Mouse (Mus musculus): ENCODE measurements around the gene Ripor2. TPM values are rescaled to one million over a fixed set of nuclear protein-coding genes. Genes with fewer than 3 reads are reported as not detected.
"Not testable (repeated sequence)": the region's sequence is repeated elsewhere in the genome, so short reads cannot be mapped to it uniquely, and the experiment has no call there.

Gene Ripor2
- polyA plus RNA-seq, 1 experiment = 2.7 TPM

GRCm38 (mm10) chr13:24734502-24734901 is 152.5 kb downstream of the Ripor2 start:
- DNase-seq (ENCODE audit: low read depth, low spot score) = no peak
- 76% methylated on average over 5 of the region's 5 CpGs for WGBS

DNA sequence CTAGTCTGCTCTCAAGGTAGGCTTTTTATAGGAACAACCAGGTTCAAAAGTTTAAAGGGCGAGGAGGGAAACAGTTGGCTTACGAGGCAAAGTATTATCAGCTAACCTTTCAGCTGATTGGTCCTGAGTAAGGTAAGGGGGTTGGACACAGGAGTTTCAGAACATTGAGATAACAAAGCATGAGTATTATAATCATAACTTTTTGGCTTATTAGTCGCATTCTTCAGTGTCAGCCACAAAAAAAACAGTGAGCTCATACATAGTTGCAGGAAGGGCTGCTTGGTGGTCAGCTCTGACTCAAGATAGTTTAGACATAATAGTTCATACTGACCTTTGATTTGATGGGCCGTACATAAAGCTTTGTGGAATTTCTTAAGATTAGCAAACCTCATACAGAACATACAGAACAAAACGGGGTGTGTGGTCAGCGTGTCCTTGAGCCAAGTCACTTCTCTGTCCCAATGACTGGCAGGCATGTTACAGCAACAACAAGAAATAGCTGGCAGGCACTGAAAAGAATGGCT is 153.7 kb downstream of the Ripor2 start:
- no peak for DNase-seq (ENCODE audit: low read depth, low spot score)
- 57% methylated on average over 6 of the region's 6 CpGs for WGBS

GRCm38 (mm10) chr13:24741028-24741427 is 159.0 kb downstream of the Ripor2 start, which contains the start of gene Armh2:
TSS of gene Armh2 (plus strand) at chr13:24741232.
- DNase-seq (ENCODE audit: low read depth, low spot score) = no peak
- WGBS = 87% methylated on average over 10 of the region's 10 CpGs

DNA sequence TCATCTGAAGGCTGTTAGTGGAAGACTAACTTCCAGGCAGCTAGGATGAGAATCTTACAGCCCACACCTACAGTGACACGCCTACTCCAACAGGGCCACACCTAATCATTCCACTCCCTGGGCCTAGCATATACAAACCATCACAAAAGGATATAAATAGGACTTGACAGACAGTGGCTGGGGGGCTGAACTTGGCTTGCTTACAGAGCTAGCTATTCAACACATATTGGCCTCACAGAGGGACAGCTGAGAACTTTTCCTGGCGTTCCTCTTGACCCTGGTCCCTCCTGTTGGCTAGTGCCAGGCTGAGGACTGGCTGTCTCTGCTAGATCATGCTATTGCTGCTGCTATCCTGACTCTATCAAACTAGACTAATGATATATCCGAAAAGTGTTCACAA is 165.8 kb downstream of the Ripor2 start:
- WGBS = 59% methylated on average over 3 of the region's 3 CpGs

GRCm38 (mm10) chr13:24750807-24751206 is 168.8 kb downstream of the Ripor2 start:
- no peak for DNase-seq (ENCODE audit: low read depth, low spot score)
- WGBS = 91% methylated on average over 8 of the region's 8 CpGs

More for the DNA sequence above, 165.8 kb downstream of the Ripor2 start:
- DNase-seq (ENCODE audit: low read depth, low spot score) = no peak

DNA sequence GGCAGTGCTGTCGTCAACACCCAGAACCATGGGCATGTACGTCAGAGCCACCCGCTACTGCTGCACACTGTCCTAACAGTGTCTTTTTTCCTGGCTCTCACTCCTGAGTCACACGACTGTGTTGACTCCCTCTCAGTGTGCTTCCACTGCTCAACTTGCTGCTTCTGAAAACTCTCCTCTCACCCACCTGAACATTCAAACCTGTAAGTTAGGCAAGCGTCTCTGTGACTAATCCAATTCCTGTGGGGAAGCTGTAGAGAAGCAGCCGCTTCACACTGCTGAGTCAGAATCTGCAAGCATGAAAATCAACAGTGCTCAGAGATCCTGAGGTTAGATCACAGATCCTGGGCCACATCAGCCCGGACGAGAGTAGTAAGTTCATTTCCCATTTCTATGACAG is 169.4 kb downstream of the Ripor2 start:
- WGBS = 90% methylated on average over 8 of the region's 8 CpGs
- DNase-seq (ENCODE audit: low read depth, low spot score) = no peak

GRCm38 (mm10) chr13:24756756-24757155 is 174.8 kb downstream of the Ripor2 start:
- 96% methylated on average over 3 of the region's 3 CpGs for WGBS
- no peak for DNase-seq (ENCODE audit: low read depth, low spot score)

DNA sequence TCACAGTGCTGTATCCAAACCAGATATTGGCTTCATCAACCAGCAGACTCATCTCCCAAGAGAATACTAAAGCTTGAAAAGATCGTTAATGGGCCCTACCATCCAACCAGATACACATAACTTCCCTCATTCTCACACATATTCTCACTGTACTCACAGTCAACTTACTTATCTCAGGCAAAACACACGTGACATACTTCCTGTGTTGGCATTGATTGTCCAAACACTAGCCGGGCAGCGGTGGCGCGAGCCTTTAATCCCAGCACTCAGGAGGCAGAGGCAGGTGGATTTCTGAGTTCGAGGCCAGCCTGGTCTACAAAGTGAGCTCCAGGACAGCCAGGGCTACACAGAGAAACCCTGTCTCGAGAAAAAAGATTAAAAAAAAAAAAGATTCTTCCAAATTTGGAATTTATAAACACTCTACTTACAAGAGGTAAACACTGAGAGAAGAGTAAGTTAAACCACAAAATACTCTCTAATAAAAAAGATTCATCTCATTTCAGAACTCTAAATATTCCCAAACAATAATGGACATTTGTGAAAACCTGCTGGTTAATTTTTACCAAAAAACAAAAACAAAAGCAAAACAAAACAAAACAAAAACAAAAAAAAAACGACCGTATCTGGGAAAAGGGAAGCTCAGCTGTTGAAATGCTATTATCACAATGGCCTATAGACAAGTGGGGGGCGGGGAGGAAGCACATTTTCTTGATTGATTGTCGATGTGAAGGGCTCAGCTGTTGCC is 176.0 kb downstream of the Ripor2 start:
- no peak for DNase-seq (ENCODE audit: low read depth, low spot score)
- 77% methylated on average over 12 of the region's 12 CpGs for WGBS

GRCm38 (mm10) chr13:24759451-24759850 is 177.5 kb downstream of the Ripor2 start:
- no peak for DNase-seq (ENCODE audit: low read depth, low spot score)
- 47% methylated on average over 10 of the region's 10 CpGs for WGBS

GRCm38 (mm10) chr13:24760351-24760870 is 178.4 kb downstream of the Ripor2 start:
- peak; percentile 18 for DNase-seq (ENCODE audit: low read depth, low spot score)
- 26% methylated on average over 5 of the region's 5 CpGs for WGBS

DNA sequence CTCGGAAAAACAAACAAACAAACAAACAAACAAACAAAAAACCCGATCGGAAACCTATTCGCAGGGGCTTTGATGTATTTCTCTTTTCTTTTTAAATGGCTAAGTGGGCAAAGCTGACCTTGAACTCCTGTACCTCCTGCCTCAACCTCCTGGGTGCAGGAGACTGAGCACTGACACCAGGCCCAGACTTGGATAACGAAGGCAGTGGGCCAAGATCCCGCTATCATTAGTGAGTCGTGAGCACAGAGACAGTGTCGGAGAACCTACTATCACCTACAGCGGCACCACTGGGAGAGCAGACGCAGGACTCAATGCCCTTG is 179.1 kb downstream of the Ripor2 start:
- 2% methylated on average over 10 of the region's 10 CpGs for whole genome bisulfite sequencing
- DNase-seq (ENCODE audit: low read depth, low spot score) = no peak

GRCm38 (mm10) chr13:24761403-24762227 is 179.6 kb downstream of the Ripor2 start, which contains the start of gene Gmnn:
TSS of gene Gmnn (minus strand) at chr13:24761923.
- WGBS = under 1% methylated on average over 79 of the region's 79 CpGs
- DNase-seq (ENCODE audit: low read depth, low spot score) = peak; percentile 57

DNA sequence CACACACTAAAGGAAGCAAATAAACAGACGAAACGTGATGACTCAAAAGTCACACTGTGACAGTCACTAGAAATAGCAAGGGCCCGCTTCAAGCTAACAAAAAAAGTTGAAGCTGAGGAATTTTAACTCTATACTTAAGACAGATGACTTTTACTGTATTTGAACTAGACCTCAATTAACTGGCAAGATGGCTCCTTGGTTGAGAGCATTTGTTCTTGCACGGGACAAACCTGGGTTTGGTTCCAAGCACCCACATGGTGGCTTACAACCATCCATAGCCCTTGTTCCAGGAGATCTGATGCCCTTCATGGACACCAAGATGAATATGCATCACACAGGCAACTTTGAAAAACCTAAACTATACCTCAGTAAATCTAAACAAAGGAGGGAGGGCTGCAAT is 180.3 kb downstream of the Ripor2 start:
- no peak for DNase-seq (ENCODE audit: low read depth, low spot score)
- WGBS = 13% methylated on average over 4 of the region's 4 CpGs

DNA sequence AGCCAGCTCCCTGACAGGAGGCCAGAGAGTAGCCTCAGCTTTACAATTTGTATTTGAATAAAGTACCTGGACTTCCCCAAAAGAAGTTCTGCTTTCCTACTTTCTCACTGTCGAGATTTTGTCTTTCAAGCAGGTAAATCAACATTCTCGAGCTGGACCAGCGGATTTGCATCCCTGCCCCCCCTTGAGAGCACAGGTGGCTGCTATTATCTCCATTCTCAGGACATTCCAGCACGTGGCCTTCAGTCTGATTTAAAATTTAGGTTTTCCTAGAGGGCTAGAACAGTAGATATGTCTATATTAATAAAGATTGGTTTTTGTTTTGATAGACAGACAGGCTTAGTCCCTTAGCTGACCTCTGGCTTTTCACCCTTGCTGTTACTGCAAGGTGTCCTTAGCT is 185.8 kb downstream of the Ripor2 start:
- DNase-seq (ENCODE audit: low read depth, low spot score) = not testable (repeated sequence)
- WGBS = 66% methylated on average over 4 of the region's 4 CpGs

GRCm38 (mm10) chr13:24771482-24771881 is 189.5 kb downstream of the Ripor2 start:
- not testable (repeated sequence) for DNase-seq (ENCODE audit: low read depth, low spot score)
- 92% methylated on average over 10 of the region's 10 CpGs for WGBS

DNA sequence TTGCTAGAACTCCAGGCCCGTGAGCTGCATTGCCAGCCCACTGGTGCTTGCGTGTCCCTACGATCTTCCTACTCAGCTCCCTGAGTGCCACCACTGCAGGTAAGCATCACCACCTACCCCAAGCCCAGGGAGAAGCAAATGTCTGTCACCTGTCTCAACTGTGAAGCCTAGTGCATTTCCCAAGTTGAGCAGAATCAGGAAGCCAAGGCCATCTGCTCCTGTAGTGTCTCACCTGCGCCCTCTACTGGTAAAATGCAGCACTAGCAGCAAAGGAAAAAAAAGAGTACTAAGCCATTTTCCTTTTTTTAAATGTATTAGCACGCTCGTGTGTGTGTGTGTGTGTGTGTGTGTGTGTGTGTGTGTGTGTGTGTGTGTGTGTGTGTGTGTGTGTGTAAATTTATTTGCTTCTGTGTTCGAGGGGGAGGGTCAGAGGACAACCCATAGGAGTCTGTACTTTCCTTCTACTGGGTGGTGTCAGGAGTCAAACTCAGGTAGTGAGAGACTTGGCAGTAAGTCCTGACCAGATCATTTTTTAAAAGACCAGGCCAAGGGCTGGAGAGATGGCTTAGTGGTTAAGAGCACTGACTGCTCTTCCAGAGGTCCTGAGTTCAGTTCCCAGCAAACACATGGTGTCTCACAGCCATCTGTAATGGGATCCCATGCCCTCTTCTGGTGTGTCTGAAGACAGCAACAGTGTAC is 194.3 kb downstream of the Ripor2 start:
- peak; percentile 52 for DNase-seq (ENCODE audit: low read depth, low spot score)
- 42% methylated on average over 7 of the region's 7 CpGs for WGBS

DNA sequence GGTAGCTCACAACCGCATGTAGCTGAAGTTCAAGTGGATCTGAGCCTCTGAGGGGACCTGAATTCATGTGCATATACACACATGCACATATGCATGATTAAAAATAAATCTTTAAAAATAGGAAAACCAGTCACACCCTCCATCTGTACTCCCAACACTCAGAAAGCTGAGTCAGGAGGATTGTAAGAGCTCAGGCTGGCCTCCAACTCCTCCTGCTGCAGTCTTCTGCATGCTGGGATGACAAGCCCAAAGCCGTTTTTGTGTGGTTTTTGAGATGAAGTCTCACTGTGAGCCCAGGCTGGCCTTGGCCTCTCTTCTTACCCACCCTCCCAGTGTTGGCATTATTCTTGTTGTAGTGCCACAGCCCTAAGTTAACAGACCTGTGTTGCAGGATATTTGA is 196.0 kb downstream of the Ripor2 start:
- 83% methylated on average over 2 of the region's 2 CpGs for WGBS
- no peak for DNase-seq (ENCODE audit: low read depth, low spot score)

- 83% methylated on average over 8 of the region's 8 CpGs for WGBS
- DNase-seq (ENCODE audit: low read depth, low spot score) = no peak
Measured at GRCm38 (mm10) chr13:24778706-24779380, 196.9 kb downstream of the Ripor2 start.

GRCm38 (mm10) chr13:24781916-24782315 is 199.9 kb downstream of the Ripor2 start:
- 20% methylated on average over 5 of the region's 5 CpGs for WGBS
- no peak for DNase-seq (ENCODE audit: low read depth, low spot score)

Measured in large intestine, adult 2 months (tissue).